Mouse (Mus musculus): Measurements from ENCODE around the gene Adm. TPM values are rescaled to one million over a fixed set of nuclear protein-coding genes. Genes with fewer than 3 reads are reported as not detected.
"Not testable (repeated sequence)": the region's sequence is repeated elsewhere in the genome, so short reads cannot be mapped to it uniquely, and the experiment has no call there.

Gene Adm
- polyA plus RNA-seq, 1 experiment: 0.09 TPM

DNA sequence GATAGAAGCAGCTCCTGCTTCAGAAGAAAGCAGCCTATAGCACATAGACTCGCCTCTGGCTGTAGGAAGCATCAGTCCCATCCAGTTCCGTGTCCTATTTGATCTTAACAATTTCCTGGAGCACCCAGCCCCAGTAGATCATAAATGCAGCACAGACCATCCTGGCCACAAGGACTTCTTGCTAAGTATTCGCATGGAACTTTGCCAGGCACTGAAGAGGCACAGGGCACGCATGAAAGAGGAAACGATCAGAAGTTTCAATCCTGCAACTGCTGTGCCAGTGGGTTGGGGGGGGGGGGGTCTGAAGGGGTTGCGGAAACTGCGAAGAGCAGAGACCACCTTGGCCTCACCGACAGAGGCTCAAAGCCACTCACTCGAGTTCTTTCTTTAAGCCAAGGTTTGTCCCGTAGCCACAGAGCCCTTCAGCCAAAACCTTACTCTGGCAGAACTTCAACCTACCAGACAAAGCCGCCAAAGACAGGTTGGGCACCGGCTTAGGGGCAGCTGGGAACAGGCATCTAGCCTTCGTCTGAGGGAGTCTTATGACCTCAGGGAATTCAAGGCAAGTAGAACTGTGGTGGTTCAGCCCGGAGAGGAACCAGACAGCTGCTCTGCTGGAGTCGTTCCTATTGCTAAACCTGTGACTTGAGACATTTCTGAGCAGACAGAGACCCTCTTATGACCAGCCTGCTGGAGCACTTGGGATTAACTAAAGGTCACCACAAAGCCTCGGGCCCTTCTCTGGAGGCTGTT, 3.9 kb downstream of the Adm start:
- Histone ChIP-seq H3K36me3 (ENCODE audit: control insufficient read depth, insufficient read depth) (no peaks in the 10 kb centered on the region), H3K4me3 (ENCODE audit: insufficient read depth, poor library complexity, severe bottlenecking) (no peak overlapping the region), H3K79me2 (ENCODE audit: control insufficient read depth, insufficient read depth) (no peaks in the 10 kb centered on the region), H3ac (ENCODE audit: control insufficient read depth, insufficient read length, low read depth) (no peak overlapping the region), H3K27me3 (ENCODE audit: control insufficient read depth, insufficient read depth, insufficient read length) (no peaks in the 10 kb centered on the region), H3K79me3 (ENCODE audit: low read depth) (no peaks in the 10 kb centered on the region)
- TF ChIP-seq USF1 (IDR thresholded peaks at IDR 0.05; ENCODE audit: low read depth) (no peak), CEBPB (IDR thresholded peaks at IDR 0.05; ENCODE audit: low read depth) (no peak), MAX (IDR thresholded peaks at IDR 0.05) (no peak), MYOD1 (IDR thresholded peaks at IDR 0.05; ENCODE audit: control insufficient read depth, insufficient read length, low read depth) (no peak), MYOG (IDR thresholded peaks at IDR 0.05; ENCODE audit: control insufficient read depth, extremely low read depth, insufficient read length) (no peak), CTCF (IDR thresholded peaks at IDR 0.05; ENCODE audit: control insufficient read depth, insufficient read depth, insufficient read length) (no peak), FOSL1 (IDR thresholded peaks at IDR 0.05; ENCODE audit: insufficient read depth, low read length, poor library complexity, severe bottlenecking) (no peak)

DNA sequence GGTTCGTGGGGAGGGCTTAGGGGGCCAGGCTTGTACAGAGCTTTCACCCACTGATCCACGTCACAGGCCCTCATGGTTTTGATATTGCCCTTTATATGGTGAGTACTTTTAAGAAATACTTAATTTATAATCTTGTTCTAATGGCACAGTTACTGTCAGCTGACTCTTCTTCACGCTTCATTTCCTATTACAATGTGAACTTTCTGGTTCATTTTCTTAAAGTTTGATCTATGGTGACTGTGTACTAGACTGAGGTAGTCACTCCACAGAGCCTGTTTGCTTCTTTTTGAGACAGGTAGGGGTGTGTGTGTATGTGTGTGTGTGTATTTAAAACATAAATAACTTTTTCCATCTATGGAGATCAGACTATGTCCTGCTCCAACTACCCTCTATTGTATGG, 8.5 kb downstream of the Adm start:
- TF ChIP-seq MAX (IDR thresholded peaks at IDR 0.05) (no peak), USF1 (IDR thresholded peaks at IDR 0.05; ENCODE audit: low read depth) (no peak), CTCF (IDR thresholded peaks at IDR 0.05; ENCODE audit: control insufficient read depth, insufficient read depth, insufficient read length) (no peak), MYOG (IDR thresholded peaks at IDR 0.05; ENCODE audit: control insufficient read depth, extremely low read depth, insufficient read length) (no peak), MYOD1 (IDR thresholded peaks at IDR 0.05; ENCODE audit: control insufficient read depth, insufficient read length, low read depth) (no peak), CEBPB (IDR thresholded peaks at IDR 0.05; ENCODE audit: low read depth) (no peak), FOSL1 (IDR thresholded peaks at IDR 0.05; ENCODE audit: insufficient read depth, low read length, poor library complexity, severe bottlenecking) (no peak)
- H3K79me2 ChIP-seq (ENCODE audit: control insufficient read depth, insufficient read depth): no peaks in the 10 kb centered on the region
- H3K4me3 ChIP-seq (ENCODE audit: insufficient read depth, poor library complexity, severe bottlenecking): no peak overlapping the region

DNA sequence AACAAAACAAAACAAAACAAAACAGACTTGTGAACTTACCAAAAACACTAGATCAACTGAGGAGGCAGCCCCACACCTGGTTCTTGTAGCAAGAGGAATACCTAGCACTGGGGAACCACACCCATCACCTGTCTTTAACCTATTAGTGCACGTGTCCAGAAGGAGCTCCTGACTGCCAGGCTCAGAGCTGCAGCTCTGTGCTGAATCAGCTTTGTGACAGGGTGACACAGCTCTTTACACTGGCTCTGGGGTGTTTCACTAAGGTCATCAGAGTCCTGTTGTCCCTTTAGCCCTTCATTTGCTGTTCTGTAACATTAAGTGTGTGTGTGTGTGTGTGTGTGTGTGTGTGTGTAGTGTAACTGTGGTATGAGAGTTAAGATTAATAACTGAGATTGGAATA, 9.1 kb downstream of the Adm start:
- Histone ChIP-seq H3K79me2 (ENCODE audit: control insufficient read depth, insufficient read depth) (no peaks in the 10 kb centered on the region), H3K36me3 (ENCODE audit: control insufficient read depth, insufficient read depth) (no peaks in the 10 kb centered on the region), H3ac (ENCODE audit: control insufficient read depth, insufficient read length, low read depth) (no peak overlapping the region), H3K27me3 (ENCODE audit: control insufficient read depth, insufficient read depth, insufficient read length) (no peaks in the 10 kb centered on the region), H3K4me3 (ENCODE audit: insufficient read depth, poor library complexity, severe bottlenecking) (no peak overlapping the region), H3K79me3 (ENCODE audit: low read depth) (no peaks in the 10 kb centered on the region)
- TF ChIP-seq FOSL1 (IDR thresholded peaks at IDR 0.05; ENCODE audit: insufficient read depth, low read length, poor library complexity, severe bottlenecking) (no peak), MYOG (IDR thresholded peaks at IDR 0.05; ENCODE audit: control insufficient read depth, extremely low read depth, insufficient read length) (no peak), MAX (IDR thresholded peaks at IDR 0.05) (no peak), CEBPB (IDR thresholded peaks at IDR 0.05; ENCODE audit: low read depth) (no peak), MYOD1 (IDR thresholded peaks at IDR 0.05; ENCODE audit: control insufficient read depth, insufficient read length, low read depth) (no peak), USF1 (IDR thresholded peaks at IDR 0.05; ENCODE audit: low read depth) (no peak), CTCF (IDR thresholded peaks at IDR 0.05; ENCODE audit: control insufficient read depth, insufficient read depth, insufficient read length) (no peak)

More for the DNA sequence above, 8.5 kb downstream of the Adm start:
- Histone ChIP-seq H3K79me3 (ENCODE audit: low read depth) (no peaks in the 10 kb centered on the region), H3K27me3 (ENCODE audit: control insufficient read depth, insufficient read depth, insufficient read length) (no peaks in the 10 kb centered on the region), H3ac (ENCODE audit: control insufficient read depth, insufficient read length, low read depth) (no peak overlapping the region), H3K36me3 (ENCODE audit: control insufficient read depth, insufficient read depth) (no peaks in the 10 kb centered on the region)

GRCm38 (mm10) chr7:110638305-110639110, 11.0 kb downstream of the Adm start:
- Histone ChIP-seq H3K27me3 (ENCODE audit: control insufficient read depth, insufficient read depth, insufficient read length) (no peaks in the 10 kb centered on the region), H3K4me3 (ENCODE audit: insufficient read depth, poor library complexity, severe bottlenecking) (no peak overlapping the region), H3K36me3 (ENCODE audit: control insufficient read depth, insufficient read depth) (no peaks in the 10 kb centered on the region), H3K79me2 (ENCODE audit: control insufficient read depth, insufficient read depth) (no peaks in the 10 kb centered on the region), H3ac (ENCODE audit: control insufficient read depth, insufficient read length, low read depth) (no peak overlapping the region), H3K79me3 (ENCODE audit: low read depth) (no peaks in the 10 kb centered on the region)
- no peak for TF ChIP-seq MYOD1 (IDR thresholded peaks at IDR 0.05; ENCODE audit: control insufficient read depth, insufficient read length, low read depth)
- no peak for TF ChIP-seq MAX (IDR thresholded peaks at IDR 0.05)
- TF ChIP-seq MYOG (IDR thresholded peaks at IDR 0.05; ENCODE audit: control insufficient read depth, extremely low read depth, insufficient read length): no peak
- TF ChIP-seq USF1 (IDR thresholded peaks at IDR 0.05; ENCODE audit: low read depth): no peak
- no peak for TF ChIP-seq CTCF (IDR thresholded peaks at IDR 0.05; ENCODE audit: control insufficient read depth, insufficient read depth, insufficient read length)
- TF ChIP-seq CEBPB (IDR thresholded peaks at IDR 0.05; ENCODE audit: low read depth): no peak
- no peak for TF ChIP-seq FOSL1 (IDR thresholded peaks at IDR 0.05; ENCODE audit: insufficient read depth, low read length, poor library complexity, severe bottlenecking)

DNA sequence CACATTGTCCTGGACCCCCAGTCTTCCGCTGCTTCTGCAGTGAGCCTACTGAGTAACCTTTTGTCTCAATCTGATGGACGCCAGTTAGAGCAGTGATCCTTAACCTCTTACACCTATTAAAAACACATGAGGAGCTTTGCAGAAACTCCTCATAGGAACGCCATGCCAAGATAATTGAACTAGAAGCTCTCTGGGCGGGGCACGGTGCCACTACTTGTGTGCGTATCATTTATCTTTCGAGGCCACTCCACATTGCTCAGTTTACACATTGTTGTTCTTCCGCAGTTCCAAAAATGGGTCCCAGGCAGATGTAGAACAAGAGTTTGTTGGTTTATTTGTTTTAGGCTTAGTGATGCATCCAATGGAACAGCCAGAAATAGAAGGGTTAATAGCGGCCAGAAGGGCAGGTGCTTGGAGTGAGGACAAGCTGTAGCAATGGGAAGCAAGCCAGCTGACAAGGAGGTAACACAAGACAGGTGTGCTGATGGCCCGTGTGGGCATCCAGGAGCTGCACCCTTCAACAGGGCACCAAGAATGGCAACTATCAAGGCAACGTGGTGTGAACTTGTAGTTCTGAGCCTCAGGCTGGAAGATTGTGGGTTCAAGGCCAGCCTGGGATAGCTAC, 11.9 kb downstream of the Adm start:
- Histone ChIP-seq H3K79me2 (ENCODE audit: control insufficient read depth, insufficient read depth) (no peaks in the 10 kb centered on the region), H3K36me3 (ENCODE audit: control insufficient read depth, insufficient read depth) (no peaks in the 10 kb centered on the region), H3K4me3 (ENCODE audit: insufficient read depth, poor library complexity, severe bottlenecking) (no peak overlapping the region), H3K27me3 (ENCODE audit: control insufficient read depth, insufficient read depth, insufficient read length) (no peaks in the 10 kb centered on the region), H3ac (ENCODE audit: control insufficient read depth, insufficient read length, low read depth) (no peak overlapping the region), H3K79me3 (ENCODE audit: low read depth) (no peaks in the 10 kb centered on the region)
- TF ChIP-seq MYOD1 (IDR thresholded peaks at IDR 0.05; ENCODE audit: control insufficient read depth, insufficient read length, low read depth): no peak
- no peak for TF ChIP-seq USF1 (IDR thresholded peaks at IDR 0.05; ENCODE audit: low read depth)
- TF ChIP-seq FOSL1 (IDR thresholded peaks at IDR 0.05; ENCODE audit: insufficient read depth, low read length, poor library complexity, severe bottlenecking): no peak
- TF ChIP-seq CEBPB (IDR thresholded peaks at IDR 0.05; ENCODE audit: low read depth): no peak
- no peak for TF ChIP-seq CTCF (IDR thresholded peaks at IDR 0.05; ENCODE audit: control insufficient read depth, insufficient read depth, insufficient read length)
- TF ChIP-seq MYOG (IDR thresholded peaks at IDR 0.05; ENCODE audit: control insufficient read depth, extremely low read depth, insufficient read length): no peak
- no peak for TF ChIP-seq MAX (IDR thresholded peaks at IDR 0.05)

DNA sequence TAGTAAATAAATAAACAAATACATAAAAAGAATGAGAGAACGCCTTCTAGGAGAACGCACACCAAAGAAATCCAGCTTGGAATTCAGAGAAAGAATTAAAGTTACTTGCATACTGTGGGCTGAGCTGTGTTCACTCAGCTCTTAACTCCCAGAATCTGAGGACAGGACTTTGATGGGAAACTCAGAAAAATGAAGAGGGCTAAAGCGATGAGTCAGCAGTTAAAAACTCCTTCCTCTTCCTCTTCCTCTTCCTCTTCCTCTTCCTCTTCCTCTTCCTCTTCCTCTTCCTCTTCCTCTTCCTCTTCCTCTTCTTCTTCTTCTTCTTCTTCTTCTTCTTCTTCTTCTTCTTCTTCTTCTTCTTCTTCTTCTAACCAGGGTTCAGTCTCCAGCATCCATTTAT, 12.5 kb downstream of the Adm start:
- H3K36me3 ChIP-seq (ENCODE audit: control insufficient read depth, insufficient read depth); H3K79me2 ChIP-seq (ENCODE audit: control insufficient read depth, insufficient read depth); H3K4me3 ChIP-seq (ENCODE audit: insufficient read depth, poor library complexity, severe bottlenecking); H3K79me3 ChIP-seq (ENCODE audit: low read depth); H3K27me3 ChIP-seq (ENCODE audit: control insufficient read depth, insufficient read depth, insufficient read length); H3ac ChIP-seq (ENCODE audit: control insufficient read depth, insufficient read length, low read depth): not testable (repeated sequence)

Data from C2C12 (cell line).